Mouse (Mus musculus): ENCODE measurements at regions not wholly inside any gene's neighbourhood (a gene's known extent, or its start where the extent isn't known, plus 50 kb on each side); places are given as distances from the start of the nearest gene placed in this dataset.

DNA sequence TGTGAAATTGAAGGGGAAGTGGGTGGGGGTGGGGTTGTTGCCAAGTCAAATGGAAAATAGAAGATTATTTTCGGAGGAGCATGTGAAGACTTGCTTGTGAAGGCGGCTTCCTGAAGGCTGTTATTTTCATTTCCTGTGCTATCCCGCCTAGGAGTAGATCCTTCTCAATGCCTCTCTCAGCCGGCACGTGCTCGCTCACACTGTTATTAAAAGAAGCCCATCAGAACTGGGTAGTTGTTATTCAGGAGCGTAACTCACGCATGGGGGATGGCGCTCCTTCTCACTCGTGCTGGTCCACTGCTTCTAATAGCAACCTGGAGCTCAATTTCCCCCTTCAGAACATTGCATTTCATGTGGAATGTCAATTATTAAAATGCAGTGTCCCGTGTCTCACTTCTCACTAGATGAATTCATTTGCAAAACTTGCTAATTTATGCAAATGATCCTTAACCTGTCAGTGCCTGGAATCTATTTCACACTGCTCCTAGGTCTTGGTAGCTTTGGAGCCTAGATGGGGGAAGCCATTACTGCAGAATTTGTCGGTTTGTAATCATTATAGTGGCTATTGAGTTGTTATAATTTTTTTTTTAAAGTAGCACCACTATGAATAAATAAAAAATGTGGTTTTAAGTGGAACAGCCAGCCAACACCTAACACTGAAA lies 412.8 kb upstream of the Hnrnpa3 start:
- H3K9me3 ChIP-seq (replicated peaks; ENCODE audit: insufficient read depth, low read length) = no peaks in the 10 kb centered on the region
- no peaks in the 10 kb centered on the region for H3K27me3 ChIP-seq (ENCODE audit: control insufficient read depth in 1 of 2, insufficient read depth in 2 of 2, low read length in 2 of 2)
- H3K36me3 ChIP-seq (ENCODE audit: control insufficient read depth in 1 of 2, insufficient read depth in 2 of 2, low read length in 2 of 2) = no peaks in the 10 kb centered on the region
- no peak overlapping the region for H3K27ac ChIP-seq (ENCODE audit: control insufficient read depth, low read depth, low read length)
- no peaks in the 10 kb centered on the region for H3K79me2 ChIP-seq (ENCODE audit: control insufficient read depth, insufficient read depth, low read length, poor library complexity)
- H3K4me1 ChIP-seq (ENCODE audit: control insufficient read depth in 1 of 2, insufficient read depth in 2 of 2, low read length in 2 of 2) = no peaks in the 10 kb centered on the region
- TF ChIP-seq MYB (IDR thresholded peaks at IDR 0.05; ENCODE audit: low read depth, low read length) (no peak), ZNF384 (IDR thresholded peaks at IDR 0.05; ENCODE audit: low read depth, low read length) (no peak), KAT2A (conservative IDR thresholded peaks at IDR 0.05; ENCODE audit: low read depth, low read length) (no peak), ETS1 (IDR thresholded peaks at IDR 0.05; ENCODE audit: low read depth, low read length) (no peak), MAX (IDR thresholded peaks at IDR 0.05; ENCODE audit: low read length) (no peak), CHD1 (IDR thresholded peaks at IDR 0.05; ENCODE audit: low read depth, low read length) (no peak), ZKSCAN1 (IDR thresholded peaks at IDR 0.05; ENCODE audit: low read depth, low read length) (no peak), CTCF (IDR thresholded peaks at IDR 0.05 in 2 of 3, conservative IDR thresholded peaks at IDR 0.05 in 1 of 3; ENCODE audit: control insufficient read depth in 1 of 3, insufficient read depth in 1 of 3, low read depth in 2 of 3, low read length in 3 of 3, poor library complexity in 1 of 3, severe bottlenecking in 1 of 3) (no peak), MAZ (IDR thresholded peaks at IDR 0.05; ENCODE audit: low read depth, low read length) (no peak), USF1 (IDR thresholded peaks at IDR 0.05; ENCODE audit: low read depth, low read length) (no peak), MYC (IDR thresholded peaks at IDR 0.05; ENCODE audit: low read depth, low read length) (no peak), NELFE (IDR thresholded peaks at IDR 0.05; ENCODE audit: low read depth, low read length) (no peak), ZMIZ1 (IDR thresholded peaks at IDR 0.05; ENCODE audit: low read depth, low read length) (no peak), E2F4 (IDR thresholded peaks at IDR 0.05; ENCODE audit: borderline replicate concordance, low read depth, low read length) (no peak), RAD21 (IDR thresholded peaks at IDR 0.05; ENCODE audit: low read depth, low read length) (no peak), HCFC1 (IDR thresholded peaks at IDR 0.05; ENCODE audit: low read depth, low read length) (no peak), GABPA (IDR thresholded peaks at IDR 0.05; ENCODE audit: low read depth, low read length) (no peak)
- H3K4me3 ChIP-seq (ENCODE audit: control insufficient read depth in 1 of 2, insufficient read depth in 1 of 2, low read depth in 2 of 2, low read length in 2 of 2) = no peak overlapping the region
- no peak overlapping the region for H3K9ac ChIP-seq (ENCODE audit: control insufficient read depth, low read depth, low read length, poor library complexity, severe bottlenecking)
- no peak for DNase-seq (ENCODE audit: low read depth, low spot score)

DNA sequence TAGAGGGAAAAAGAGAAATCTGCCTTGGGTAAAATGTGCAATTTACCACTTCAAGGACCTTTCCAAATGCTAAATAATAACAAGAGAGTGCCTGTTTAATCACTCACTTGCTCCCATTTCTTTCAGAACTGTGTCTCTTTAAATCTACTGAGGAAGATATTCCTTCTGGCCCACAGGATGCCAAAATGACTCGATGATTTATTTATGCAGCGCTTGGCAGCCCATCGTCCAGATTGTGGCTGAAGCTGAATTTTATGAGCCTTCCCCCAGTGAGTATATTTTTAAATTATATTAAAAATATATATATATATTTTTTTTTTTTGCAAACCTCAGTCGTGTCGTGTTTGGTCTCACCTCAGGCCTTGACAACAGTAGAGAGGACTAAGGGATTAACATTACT lies 410.8 kb upstream of the Hnrnpa3 start:
- no peaks in the 10 kb centered on the region for H3K9me3 ChIP-seq (replicated peaks; ENCODE audit: insufficient read depth, low read length)
- no peak for DNase-seq (ENCODE audit: low read depth, low spot score)
- H3K27ac ChIP-seq (ENCODE audit: control insufficient read depth, low read depth, low read length) = no peak overlapping the region
- H3K27me3 ChIP-seq (ENCODE audit: control insufficient read depth in 1 of 2, insufficient read depth in 2 of 2, low read length in 2 of 2) = no peaks in the 10 kb centered on the region
- no peak overlapping the region for H3K9ac ChIP-seq (ENCODE audit: control insufficient read depth, low read depth, low read length, poor library complexity, severe bottlenecking)
- H3K4me3 ChIP-seq (ENCODE audit: control insufficient read depth in 1 of 2, insufficient read depth in 1 of 2, low read depth in 2 of 2, low read length in 2 of 2) = no peak overlapping the region
- H3K79me2 ChIP-seq (ENCODE audit: control insufficient read depth, insufficient read depth, low read length, poor library complexity) = no peaks in the 10 kb centered on the region
- no peaks in the 10 kb centered on the region for H3K4me1 ChIP-seq (ENCODE audit: control insufficient read depth in 1 of 2, insufficient read depth in 2 of 2, low read length in 2 of 2)
- TF ChIP-seq CTCF (IDR thresholded peaks at IDR 0.05 in 2 of 3, conservative IDR thresholded peaks at IDR 0.05 in 1 of 3; ENCODE audit: control insufficient read depth in 1 of 3, insufficient read depth in 1 of 3, low read depth in 2 of 3, low read length in 3 of 3, poor library complexity in 1 of 3, severe bottlenecking in 1 of 3) = no peak
- no peak for TF ChIP-seq ZMIZ1 (IDR thresholded peaks at IDR 0.05; ENCODE audit: low read depth, low read length)
- no peak for TF ChIP-seq SMC3 (IDR thresholded peaks at IDR 0.05; ENCODE audit: low read depth, low read length)
- no peak for TF ChIP-seq NELFE (IDR thresholded peaks at IDR 0.05; ENCODE audit: low read depth, low read length)
- no peak for TF ChIP-seq TAL1 (IDR thresholded peaks at IDR 0.05; ENCODE audit: low read length)
- no peak for TF ChIP-seq POLR2A (IDR thresholded peaks at IDR 0.05; ENCODE audit: control insufficient read depth in 1 of 2, insufficient read depth in 1 of 2, low read depth in 1 of 2, low read length in 2 of 2, poor library complexity in 1 of 2)
- H3K36me3 ChIP-seq (ENCODE audit: control insufficient read depth in 1 of 2, insufficient read depth in 2 of 2, low read length in 2 of 2) = no peaks in the 10 kb centered on the region

Measured in MEL (cell line).